ENCODE assay signal across 8 mouse cellular contexts in genomic region chr9:87739543-87740161, GRCm38 (mm10). TPM values are rescaled to one million over a fixed set of nuclear protein-coding genes. Genes with fewer than 3 reads are reported as not detected.
DNase-seq lines count a peak whose midpoint lies in the region; ATAC-seq lines count a peak whose summit lies in the region.

No protein-coding gene starts in this region.

- no peak overlapping the region for H3K27ac ChIP-seq in heart, embryonic 11.5 days (ENCODE audit: low read depth, low read length)
- no peak overlapping the region for H3K27ac ChIP-seq in embryonic facial prominence, embryonic 10.5 days (replicated peaks)
- no peak overlapping the region for H3K27ac ChIP-seq in hindbrain, embryonic 10.5 days
- no peak overlapping the region for H3K27ac ChIP-seq in midbrain, embryonic 16.5 days (ENCODE audit: low read length)

- peak overlapping the region; percentile 45 for H3K4me3 ChIP-seq in heart, embryonic 11.5 days (ENCODE audit: low read depth, low read length)
- H3K4me3 ChIP-seq in embryonic facial prominence, embryonic 10.5 days = peak overlapping the region; percentile 53
- peak overlapping the region; percentile 49 for H3K4me3 ChIP-seq in hindbrain, embryonic 10.5 days
- H3K4me3 ChIP-seq in midbrain, embryonic 16.5 days (ENCODE audit: low read depth, low read length) = peak overlapping the region; percentile 11

- H3K9ac ChIP-seq in heart, embryonic 11.5 days (ENCODE audit: low read depth, low read length) = 0 out of 2 replicates have a peak overlapping the region, but pooled peaks have one; percentile 22
- H3K9ac ChIP-seq in midbrain, embryonic 16.5 days (ENCODE audit: low read depth, low read length) = no peak overlapping the region

- 1% methylated on average over 41 of the region's 41 CpGs for WGBS in heart, embryonic 11.5 days (ENCODE audit: insufficient replicate concordance)
- under 1% methylated on average over 41 of the region's 41 CpGs for WGBS in embryonic facial prominence, embryonic 10.5 days
- under 1% methylated on average over 41 of the region's 41 CpGs for WGBS in hindbrain, embryonic 10.5 days
- WGBS in midbrain, embryonic 16.5 days = under 1% methylated on average over 41 of the region's 41 CpGs

- DNase-seq in heart, adult 18-20 months = no peak
- peak; percentile 59 for DNase-seq in embryonic facial prominence, embryonic 10.5 days (ENCODE audit: low spot score)
- peak; percentile 54 for DNase-seq in hindbrain, embryonic 10.5 days (ENCODE audit: low spot score)
- no peak for DNase-seq in thymus, postnatal 14 days
- no peak for DNase-seq in cerebellum, adult 8-10 months
- DNase-seq in adrenal gland, postnatal 4 days (ENCODE audit: low spot score in 2 of 2) = no peak

- H3K4me1 ChIP-seq in heart, embryonic 11.5 days (ENCODE audit: control insufficient read depth, insufficient read depth, low read length) = peaks cover 6% of the 10 kb centered on the region
- H3K4me1 ChIP-seq in embryonic facial prominence, embryonic 10.5 days = peaks cover 20% of the 10 kb centered on the region
- peaks cover 22% of the 10 kb centered on the region for H3K4me1 ChIP-seq in hindbrain, embryonic 10.5 days (replicated peaks)
- H3K4me1 ChIP-seq in midbrain, embryonic 16.5 days (ENCODE audit: control insufficient read depth, insufficient read depth, low read length) = peaks cover 4% of the 10 kb centered on the region; the same call in 1 of the 2 replicates

- no peaks in the 10 kb centered on the region for H3K36me3 ChIP-seq in heart, embryonic 11.5 days (ENCODE audit: control insufficient read depth, insufficient read depth, low read length)
- H3K36me3 ChIP-seq in embryonic facial prominence, embryonic 10.5 days (replicated peaks) = no peaks in the 10 kb centered on the region
- H3K36me3 ChIP-seq in hindbrain, embryonic 10.5 days = no peaks in the 10 kb centered on the region
- H3K36me3 ChIP-seq in midbrain, embryonic 16.5 days (ENCODE audit: control insufficient read depth, insufficient read depth, low read length) = no peaks in the 10 kb centered on the region

- H3K4me2 ChIP-seq in heart, embryonic 11.5 days = peak overlapping the region; percentile 86
- H3K4me2 ChIP-seq in midbrain, embryonic 16.5 days (ENCODE audit: low read length) = peak overlapping the region; percentile 34

- H3K27me3 ChIP-seq in heart, embryonic 11.5 days (ENCODE audit: control insufficient read depth, insufficient read depth, low read length) = peaks cover 76% of the 10 kb centered on the region
- H3K27me3 ChIP-seq in embryonic facial prominence, embryonic 10.5 days (replicated peaks; ENCODE audit: low read depth, poor library complexity, severe bottlenecking) = peaks cover 90% of the 10 kb centered on the region
- peaks cover 86% of the 10 kb centered on the region for H3K27me3 ChIP-seq in hindbrain, embryonic 10.5 days (ENCODE audit: insufficient read depth, poor library complexity, severe bottlenecking)
- peaks cover 60% of the 10 kb centered on the region for H3K27me3 ChIP-seq in midbrain, embryonic 16.5 days (ENCODE audit: control insufficient read depth, insufficient read depth, low read depth, low read length)

- peak; percentile 44 for ATAC-seq in heart, embryonic 11.5 days (replicated peaks; ENCODE audit: insufficient number of reproducible peaks, low FRiP score, low TSS enrichment)
- peak; percentile 66 for ATAC-seq in midbrain, embryonic 16.5 days

- H3K9me3 ChIP-seq in heart, embryonic 11.5 days (replicated peaks; ENCODE audit: control insufficient read depth, low read length) = no peaks in the 10 kb centered on the region
- H3K9me3 ChIP-seq in embryonic facial prominence, embryonic 10.5 days = no peaks in the 10 kb centered on the region
- no peaks in the 10 kb centered on the region for H3K9me3 ChIP-seq in hindbrain, embryonic 10.5 days
- H3K9me3 ChIP-seq in midbrain, embryonic 16.5 days (replicated peaks; ENCODE audit: control insufficient read depth, low read length, poor library complexity, severe bottlenecking) = no peaks in the 10 kb centered on the region

RNA-seq across cellular contexts. Expression of gene Tbx18, which starts 8.6 kb away (rescaled TPM):
- polyA plus RNA-seq in heart, embryonic 11.5 days (2014; fragmentation: Nextera tagmentation; extraction: Ambion mirVana) = 15.9 and 16.7 TPM in 2 replicates
- total RNA-seq in heart, adult 18-20 months (2021) = 1 to 10 TPM; 3.7 to 4.6 TPM
- 2.6 and 2.8 TPM in 2 replicates for polyA plus RNA-seq in embryonic facial prominence, embryonic 10.5 days (2016; fragmentation: Nextera tagmentation; extraction: Ambion mirVana)
- 2.9 and 4.8 TPM in 2 replicates for polyA plus RNA-seq in hindbrain, embryonic 10.5 days (2016; fragmentation: Nextera tagmentation; extraction: Ambion mirVana)
- polyA plus RNA-seq in midbrain, embryonic 16.5 days (2015; fragmentation: Nextera tagmentation; extraction: Ambion mirVana) = 1.3 and 2.1 TPM in 2 replicates
- 1 to 10 TPM; 2.3 to 2.9 TPM for total RNA-seq in adrenal gland, postnatal 4 days (2021)

Comparison
In these comparisons a context has a peak if more than half of its experiments do, and no peak if none do; other contexts are left out.
1. DNase-seq: peak in embryonic facial prominence, embryonic 10.5 days (single experiment) and hindbrain, embryonic 10.5 days (single experiment); none in heart, adult 18-20 months (0 of 2), thymus, postnatal 14 days (single experiment), cerebellum, adult 8-10 months (single experiment) and adrenal gland, postnatal 4 days (0 of 2).
2. Peak in every context shown above with its lines, with median percentiles within 50 percentile points of each other: H3K4me3 ChIP-seq.